Mouse (Mus musculus) small intestine, adult 10 weeks (tissue): ENCODE results near the gene Sel1l3. TPM values are rescaled to one million over a fixed set of nuclear protein-coding genes. Genes with fewer than 3 reads are reported as not detected.

Experiments
- polyA plus RNA-seq: library from polyadenylated mRNA; stranded (reverse); fragments of 350-450 nt; fragmentation: Illumina TruSeq; extraction: RNeasy Lipid Tissue Mini Kit (QIAGEN cat#74804); gene quantifications from one replicate; pipeline ENCODE4 v1.2.3, GENCODE M21; 2014; ENCODE audit warnings: low replicate concordance

Gene Sel1l3
- 33.5 TPM for polyA plus RNA-seq

GRCm38 (mm10) chr5:53213711-53214352 is at the start of gene Sel1l3:
Gene Sel1l3 (minus strand): TSS chr5:53213927.

Other genes starting within 250 kb of the Sel1l3 start
- gene Slc34a2, start 175.8 kb downstream of the Sel1l3 start, polyA plus RNA-seq = 28.5 TPM
- gene Smim20, start 53.2 kb upstream of the Sel1l3 start, polyA plus RNA-seq = 14.1 TPM